Mouse (Mus musculus) ZHBTc4 (cell line): ENCODE data around the gene Slc10a3.
"Not testable (repeated sequence)": the region's sequence is repeated elsewhere in the genome, so short reads cannot be mapped to it uniquely, and the experiment has no call there.

Experiments used
- DNase-seq: peaks from one replicate; pipeline ENCODE4 v3.0.0-alpha.2; 2011; ENCODE audit warnings: low read depth, low spot score

Gene Slc10a3

DNA sequence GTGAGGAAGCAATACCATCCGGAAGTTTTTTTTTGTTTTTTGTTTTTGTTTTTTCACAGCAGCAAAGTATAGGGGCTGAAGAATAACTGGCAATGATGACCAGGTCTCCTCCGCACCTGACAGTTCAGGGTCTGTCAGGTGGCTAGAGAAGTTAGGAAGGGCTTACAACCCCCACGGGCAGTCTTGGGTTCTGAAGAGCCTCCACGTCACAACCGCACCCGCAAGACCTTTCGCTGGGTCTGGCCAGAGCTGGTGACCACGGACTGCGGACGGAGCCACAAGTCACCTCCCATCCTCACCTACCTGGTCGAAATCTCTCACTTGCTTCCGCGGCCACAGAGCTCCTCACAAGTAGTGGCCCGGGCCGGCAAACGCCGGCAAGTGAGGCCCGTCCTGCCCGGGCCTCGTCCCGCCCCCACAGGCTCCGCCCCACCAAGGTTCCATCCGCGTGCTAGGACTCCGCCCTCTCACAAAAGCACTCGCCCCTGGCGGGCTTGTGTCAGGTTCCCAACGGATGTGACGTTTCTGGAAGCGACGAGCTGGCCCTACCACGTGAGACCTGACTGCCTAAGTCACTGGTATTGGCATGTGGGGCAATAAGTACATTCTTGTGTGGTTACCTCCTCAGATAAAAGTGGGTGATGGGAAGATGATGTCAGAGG lies at the start of gene Slc10a3, which contains the start of gene Ubl4a:
TSS of gene Slc10a3 (minus strand) at position 462 of the 662 bp plus-strand sequence.
TSS of gene Ubl4a (minus strand) at position 331 of the 662 bp plus-strand sequence.
- DNase-seq, result peak; percentile 94

DNA sequence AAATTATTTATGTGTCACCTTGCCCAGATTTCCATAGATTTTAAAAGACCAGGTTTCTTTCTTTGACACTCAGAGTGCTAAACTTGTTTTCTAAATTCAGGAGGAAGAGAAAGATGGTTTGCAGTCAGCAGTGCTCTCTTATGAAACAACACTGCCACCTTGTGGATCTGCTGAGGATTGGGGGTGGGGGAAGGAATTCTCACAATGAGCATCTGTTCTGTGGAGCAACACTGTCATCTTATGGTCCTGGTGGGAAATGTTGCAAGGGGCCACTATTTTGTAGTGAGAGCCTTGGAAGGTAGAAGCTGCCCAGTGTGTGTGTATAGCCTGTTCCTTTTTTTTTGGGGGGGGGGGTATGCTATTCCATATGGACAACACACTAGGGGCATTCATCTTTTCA lies 40.2 kb upstream of the Slc10a3 start:
- peak; percentile 75 for DNase-seq

DNA sequence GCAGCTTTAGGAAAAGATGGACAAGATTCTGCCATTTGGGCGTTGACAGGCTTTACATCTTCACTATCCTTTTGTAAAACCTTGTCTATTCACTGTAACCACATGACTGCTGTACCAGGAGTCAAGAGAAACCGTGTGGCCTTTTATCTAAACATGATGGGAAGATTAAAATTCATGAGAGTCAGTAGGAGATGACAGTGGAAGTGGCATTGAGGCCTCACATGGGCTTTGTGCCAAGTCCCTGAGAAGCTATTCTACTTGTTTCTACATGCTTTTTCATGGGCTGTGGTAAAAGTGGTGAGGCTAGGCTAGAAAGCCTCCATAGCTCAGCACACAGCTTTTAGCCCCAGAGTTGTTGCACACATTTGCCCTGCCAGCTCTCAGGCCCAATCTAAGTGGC lies 35.2 kb upstream of the Slc10a3 start:
- DNase-seq, result no peak

DNA sequence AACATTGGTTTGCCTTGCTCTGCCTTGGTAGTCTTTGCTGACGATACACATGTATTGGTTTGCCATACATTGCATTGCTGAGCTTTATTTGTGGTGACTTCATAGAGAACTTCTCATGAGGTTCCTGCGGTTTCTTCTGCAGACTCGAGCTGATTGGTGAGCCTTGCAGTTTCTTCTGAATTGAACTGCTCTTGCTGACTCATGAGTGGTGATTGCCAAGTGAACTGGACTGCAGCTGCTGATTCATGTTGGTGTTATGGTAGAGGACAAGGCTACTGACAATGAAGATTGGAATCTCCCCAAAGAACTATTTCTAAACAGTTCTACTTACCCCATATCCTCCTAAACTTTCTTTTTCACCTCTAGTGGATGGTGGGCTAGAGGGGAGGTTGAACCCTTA lies 27.0 kb upstream of the Slc10a3 start:
- DNase-seq, result no peak

GRCm38 (mm10) chrX:74392535-74393443 lies 19.6 kb upstream of the Slc10a3 start, which contains the start of the genes Fam3a and Ikbkg:
Gene Fam3a, minus strand, starts transcription at chrX:74393272.
Gene Ikbkg, plus strand, starts transcription at chrX:74393290.
- DNase-seq, result peak; percentile 95

GRCm38 (mm10) chrX:74388153-74388552 lies 15.0 kb upstream of the Slc10a3 start:
- DNase-seq, result no peak

GRCm38 (mm10) chrX:74384451-74384850 lies 11.3 kb upstream of the Slc10a3 start:
- DNase-seq, result no peak

GRCm38 (mm10) chrX:74368209-74368909 lies 4.8 kb downstream of the Slc10a3 start:
- peak; percentile 69 for DNase-seq

GRCm38 (mm10) chrX:74367512-74367911 lies 5.6 kb downstream of the Slc10a3 start:
- no peak for DNase-seq

DNA sequence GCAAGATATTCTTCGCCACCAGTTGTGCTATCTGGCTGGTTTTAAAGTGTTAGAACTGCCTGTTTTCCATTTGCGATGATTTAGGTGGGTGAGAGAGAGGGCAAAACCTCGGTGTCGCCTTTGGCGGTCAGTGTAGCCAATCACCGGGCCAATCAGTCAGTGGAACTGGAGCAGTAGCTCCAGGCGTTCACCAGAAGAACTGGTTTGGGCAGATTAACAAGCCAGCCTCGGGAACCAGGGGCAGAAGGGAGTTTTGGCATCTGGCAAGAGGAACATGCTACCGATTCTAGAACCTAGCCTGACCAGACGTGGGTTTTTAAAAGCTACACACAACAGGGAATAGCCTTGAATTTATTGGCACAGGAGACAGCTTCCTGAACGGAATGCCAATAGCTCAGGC lies 14.0 kb downstream of the Slc10a3 start:
- DNase-seq, result peak; percentile 19

- DNase-seq, result not testable (repeated sequence)
Measured at GRCm38 (mm10) chrX:74357069-74357468, 16.1 kb downstream of the Slc10a3 start.

GRCm38 (mm10) chrX:74353467-74353770 lies 19.7 kb downstream of the Slc10a3 start, which contains the start of gene Lage3:
Gene Lage3, minus strand, starts transcription at chrX:74353618.
- peak; percentile 82 for DNase-seq

DNA sequence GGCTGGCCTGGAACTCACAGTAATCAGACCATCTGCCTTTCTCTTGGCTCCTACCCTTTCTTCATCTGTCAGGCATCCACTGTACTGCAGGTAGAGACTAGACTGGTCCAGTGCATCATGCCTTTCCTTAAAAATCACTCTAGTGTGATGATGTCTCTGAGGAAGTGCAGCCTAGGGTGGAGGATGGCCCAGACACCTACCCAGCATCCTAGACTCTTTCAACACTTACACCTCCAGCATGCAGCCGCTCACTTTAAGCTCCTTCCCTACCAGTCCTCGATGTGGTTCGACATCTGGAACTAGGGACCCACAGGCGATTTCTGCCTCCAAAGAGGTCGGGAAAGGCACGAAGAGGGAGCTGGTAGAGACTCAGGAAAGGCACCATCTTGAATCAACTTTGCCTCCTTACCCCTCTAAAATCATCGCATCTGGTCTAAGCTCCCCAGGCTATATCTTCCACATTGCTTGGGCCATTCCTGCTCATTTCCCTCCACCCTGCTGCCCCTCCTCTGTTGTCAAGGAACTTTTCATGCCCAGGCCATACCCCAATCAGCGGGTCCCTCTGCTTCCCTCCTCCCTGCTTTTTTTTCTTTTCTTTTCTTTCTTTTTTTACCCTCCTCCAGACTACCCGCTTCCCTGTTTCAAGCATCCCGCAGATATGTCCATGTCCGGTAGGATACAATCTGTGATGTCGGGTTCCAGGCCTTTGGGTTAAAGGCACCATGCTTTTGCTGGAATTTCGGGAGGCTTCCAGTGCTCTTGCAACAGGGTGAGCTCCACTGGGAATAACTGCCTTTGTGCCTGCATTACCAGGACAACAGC lies 20.3 kb downstream of the Slc10a3 start:
- peak; percentile 16 for DNase-seq

- no peak for DNase-seq
Measured at GRCm38 (mm10) chrX:74330166-74330930, 42.8 kb downstream of the Slc10a3 start.

DNA sequence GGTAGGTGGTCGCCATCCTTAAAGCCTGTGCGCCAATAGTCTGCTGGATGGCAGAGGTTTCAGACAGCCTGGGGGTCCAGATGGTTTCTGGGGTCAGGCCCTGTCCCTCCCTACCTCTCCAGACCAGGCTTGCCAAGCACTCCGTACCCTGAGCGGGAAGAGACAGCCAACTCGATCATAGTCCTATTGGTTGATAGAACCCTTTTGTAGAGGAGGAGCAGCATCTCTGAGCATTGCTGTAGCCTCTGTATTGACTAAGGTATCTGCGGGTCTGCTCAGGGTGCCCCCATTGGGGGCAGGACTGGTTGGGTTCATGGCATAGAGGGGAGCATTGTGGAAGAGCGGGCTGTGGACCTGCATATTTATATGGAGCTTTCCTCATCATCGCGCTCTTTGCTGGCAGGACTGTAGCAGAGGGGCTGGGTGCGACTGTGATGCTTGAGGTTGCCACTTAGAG lies 43.9 kb downstream of the Slc10a3 start:
- no peak for DNase-seq

DNA sequence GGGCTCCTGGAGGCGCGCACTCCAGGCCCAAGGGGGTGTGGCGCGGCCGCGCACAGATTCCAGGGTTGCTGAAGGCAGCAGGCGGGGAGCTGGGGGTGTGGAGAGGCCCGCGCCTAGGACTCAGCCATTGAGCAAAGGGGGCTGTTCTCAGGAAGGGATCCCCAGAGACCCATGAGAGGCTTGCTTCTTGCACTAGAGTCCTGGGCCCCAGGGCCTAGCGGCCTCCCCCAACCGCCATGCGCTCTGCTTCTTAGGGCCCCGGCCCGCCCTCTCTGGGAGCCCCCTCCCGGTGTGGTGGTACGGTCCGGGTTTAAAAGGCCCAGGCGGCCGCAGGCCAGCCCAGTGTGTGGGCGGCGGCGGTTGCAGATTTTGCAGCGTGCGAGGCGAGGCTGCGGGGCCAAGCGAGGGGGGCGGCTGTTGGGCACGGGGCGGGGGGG lies 44.4 kb downstream of the Slc10a3 start, which contains the start of gene Plxna3:
TSS of gene Plxna3 (plus strand) at position 342 of the 437 bp plus-strand sequence.
- DNase-seq, result peak; percentile 82
